Mouse (Mus musculus) urinary bladder, postnatal 14 days (tissue): ENCODE data around the gene Tle2.

ENCODE experiments used
- DNase-seq: peaks from one replicate; pipeline ENCODE4 v3.0.0; 2021; ENCODE audit warnings: low spot score

Tle2 gene

DNA sequence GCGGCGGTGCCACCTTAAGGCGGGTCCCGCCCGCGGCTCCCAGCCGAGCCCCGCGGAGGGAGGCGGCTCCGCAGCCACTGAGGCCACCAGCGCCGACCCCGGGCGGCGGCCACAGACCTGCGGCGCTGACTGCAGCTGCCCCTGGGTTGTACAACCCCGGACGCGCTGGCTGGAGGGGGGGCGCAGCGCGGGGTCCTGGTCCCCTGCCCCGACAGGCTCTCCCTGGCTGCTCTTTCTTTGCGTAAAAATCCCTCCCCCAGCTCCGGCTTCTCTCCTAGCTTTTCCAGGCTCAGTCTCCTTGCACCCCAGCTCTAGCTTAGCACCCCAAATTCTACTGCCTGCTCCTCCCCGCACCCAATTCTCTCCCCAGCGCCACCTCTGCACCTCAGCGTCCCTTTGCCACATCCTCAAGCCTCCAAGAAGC, 859 bp downstream of the Tle2 start:
- peak; percentile 56 for DNase-seq

DNA sequence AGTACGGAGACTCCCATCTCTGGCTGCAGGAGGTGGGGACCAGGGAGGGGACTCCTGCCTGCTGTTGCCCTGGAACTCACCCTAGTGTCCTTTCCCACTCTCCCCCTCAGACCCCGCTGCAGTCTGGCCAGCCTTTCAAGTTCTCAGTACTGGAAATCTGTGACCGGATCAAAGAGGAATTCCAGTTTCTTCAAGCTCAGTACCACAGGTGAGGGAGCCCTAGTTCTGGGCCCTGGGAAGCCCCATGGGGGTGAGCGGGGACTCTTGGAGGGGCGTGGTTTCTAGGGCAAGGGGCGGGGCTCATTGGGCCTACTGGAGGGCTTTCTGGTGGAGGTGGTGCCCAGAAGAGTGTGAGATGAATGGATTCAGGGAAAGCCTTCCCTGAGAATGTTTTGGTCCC, 1.3 kb downstream of the Tle2 start:
- no peak for DNase-seq

- DNase-seq: no peak
Observed at GRCm38 (mm10) chr10:81579967-81580366, 5.6 kb downstream of the Tle2 start.

DNA sequence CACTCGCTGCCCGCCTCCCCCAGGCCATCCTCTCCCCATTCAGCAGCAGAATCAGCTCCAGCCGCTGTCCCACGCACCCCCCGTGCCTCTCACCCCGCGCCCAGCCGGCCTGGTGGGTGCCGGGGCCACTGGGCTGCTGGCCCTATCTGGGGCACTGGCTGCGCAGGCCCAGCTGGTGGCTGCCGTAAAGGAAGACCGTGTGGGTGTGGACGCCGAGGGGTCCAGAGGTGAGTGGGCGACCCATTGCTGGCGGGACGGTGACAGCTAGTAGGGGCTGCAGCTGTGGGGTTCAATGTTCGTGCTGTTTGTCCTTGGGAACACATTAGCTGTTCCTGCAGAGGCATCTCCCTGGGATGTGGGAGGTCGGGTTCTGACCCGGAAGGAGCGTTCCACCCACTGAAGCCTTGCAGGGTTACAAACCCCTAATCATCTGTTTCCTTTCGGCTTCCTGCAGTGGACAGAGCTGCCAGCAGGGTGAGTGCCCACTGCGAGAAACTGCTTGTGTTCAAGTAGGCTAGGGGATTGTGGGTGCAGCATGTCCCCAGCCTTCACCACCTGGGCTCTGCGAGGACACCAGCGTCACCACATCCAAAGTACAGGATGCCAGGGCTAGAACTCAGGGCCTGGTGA, 6.2 kb downstream of the Tle2 start:
- DNase-seq: no peak

GRCm38 (mm10) chr10:81583347-81583746, 9.0 kb downstream of the Tle2 start:
- no peak for DNase-seq

- DNase-seq: no peak
Observed at GRCm38 (mm10) chr10:81588739-81589138, 14.4 kb downstream of the Tle2 start.

DNA sequence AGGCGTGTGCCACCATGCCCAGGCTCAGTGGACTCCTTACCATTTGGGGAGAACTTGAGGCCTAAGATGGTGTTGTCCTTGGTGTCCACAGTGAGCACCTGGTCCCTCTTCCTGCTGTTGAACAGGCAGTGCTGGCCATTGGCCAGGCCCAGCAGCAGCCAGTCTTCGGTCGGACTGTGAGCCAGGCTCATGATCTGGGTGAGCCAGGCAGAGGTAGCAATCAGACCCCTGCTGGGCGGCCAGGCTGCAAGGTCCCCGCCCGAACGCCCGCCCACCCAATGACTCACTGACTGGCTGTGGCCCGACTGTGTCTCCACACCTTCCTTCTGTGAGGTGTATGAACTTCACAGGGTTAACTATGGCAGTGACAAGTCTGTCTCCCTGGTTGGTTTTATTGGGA, 17.5 kb downstream of the Tle2 start:
- no peak for DNase-seq

DNA sequence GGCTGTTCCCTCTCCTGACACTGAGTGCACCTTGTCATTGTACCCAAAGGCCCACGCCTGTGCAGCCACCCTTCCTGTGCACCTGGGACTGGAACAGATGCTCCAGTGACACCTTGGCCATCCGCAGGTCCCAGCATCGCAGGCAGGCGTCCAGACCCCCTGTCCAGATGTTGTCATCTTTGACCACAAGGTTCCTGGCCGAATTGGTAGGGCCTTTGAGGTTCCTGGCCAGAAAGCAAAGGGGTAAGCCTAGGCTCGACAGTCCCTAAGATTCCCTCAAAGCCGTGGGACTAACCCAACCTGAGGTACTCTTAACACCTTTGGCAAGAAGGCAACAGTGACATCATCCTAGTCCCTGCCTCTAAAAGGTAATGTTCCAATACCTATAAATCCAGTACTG, 18.3 kb downstream of the Tle2 start:
- DNase-seq: no peak

DNA sequence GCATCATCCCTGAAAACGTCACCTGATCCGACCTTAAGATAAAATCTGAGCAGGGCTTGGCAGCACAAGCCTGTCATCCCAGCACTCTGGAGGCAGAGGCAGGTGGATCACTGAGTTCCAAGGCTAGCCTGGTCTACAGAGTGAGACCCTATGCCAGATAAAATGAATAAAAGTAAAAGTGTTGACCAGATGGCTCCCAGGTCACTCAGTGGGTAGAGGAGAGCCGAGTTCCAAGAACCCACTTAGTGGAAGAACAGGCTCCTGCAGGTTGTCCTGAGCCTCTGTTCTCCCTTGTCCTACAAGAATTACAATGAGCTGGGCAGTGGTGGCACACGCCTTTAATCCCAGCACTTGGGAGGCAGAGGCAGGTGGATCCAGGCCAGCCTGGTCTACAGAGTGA, 18.9 kb downstream of the Tle2 start:
- DNase-seq: no peak

DNA sequence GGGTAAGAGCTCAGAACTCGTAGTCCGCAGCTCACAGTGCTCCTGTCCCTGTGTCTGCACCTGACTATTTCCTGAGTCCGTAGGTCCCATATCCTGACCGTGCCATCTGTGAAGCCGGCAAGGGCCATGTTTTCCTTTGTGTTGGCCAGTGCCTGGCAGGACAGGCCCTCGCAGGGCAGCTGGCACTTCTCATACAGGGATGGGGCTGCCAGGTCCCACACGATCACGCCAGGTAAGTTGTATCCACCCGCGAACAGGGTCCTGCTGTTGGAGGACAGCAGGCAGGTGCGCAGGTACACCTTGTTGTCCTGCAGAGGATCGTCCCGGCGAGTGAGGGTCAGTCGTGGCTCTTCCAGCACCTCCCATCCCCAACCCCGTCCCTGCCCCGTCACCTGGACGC, 19.6 kb downstream of the Tle2 start:
- DNase-seq: no peak

DNA sequence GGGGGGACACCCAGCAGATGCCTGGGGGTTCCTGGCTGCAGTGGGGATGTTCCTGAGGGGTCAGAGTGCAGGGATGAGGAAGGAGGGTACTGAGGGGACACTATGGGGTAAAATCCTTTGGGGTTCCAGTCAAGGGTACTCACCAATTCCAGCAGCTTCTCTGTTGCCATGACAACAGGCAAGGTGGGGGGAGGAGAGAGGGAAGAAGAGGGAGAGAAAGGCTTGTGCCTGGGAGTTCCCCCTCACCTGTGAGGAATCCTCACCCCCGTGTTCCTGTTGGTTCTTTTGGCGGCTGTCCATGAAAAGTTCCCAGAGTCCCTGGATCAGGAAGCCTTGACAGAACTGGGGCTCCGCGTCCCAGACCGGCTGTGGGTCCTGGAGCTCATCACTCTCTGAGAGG, 21.2 kb downstream of the Tle2 start:
- no peak for DNase-seq

GRCm38 (mm10) chr10:81596611-81597010, 22.2 kb downstream of the Tle2 start:
- peak; percentile 37 for DNase-seq

DNA sequence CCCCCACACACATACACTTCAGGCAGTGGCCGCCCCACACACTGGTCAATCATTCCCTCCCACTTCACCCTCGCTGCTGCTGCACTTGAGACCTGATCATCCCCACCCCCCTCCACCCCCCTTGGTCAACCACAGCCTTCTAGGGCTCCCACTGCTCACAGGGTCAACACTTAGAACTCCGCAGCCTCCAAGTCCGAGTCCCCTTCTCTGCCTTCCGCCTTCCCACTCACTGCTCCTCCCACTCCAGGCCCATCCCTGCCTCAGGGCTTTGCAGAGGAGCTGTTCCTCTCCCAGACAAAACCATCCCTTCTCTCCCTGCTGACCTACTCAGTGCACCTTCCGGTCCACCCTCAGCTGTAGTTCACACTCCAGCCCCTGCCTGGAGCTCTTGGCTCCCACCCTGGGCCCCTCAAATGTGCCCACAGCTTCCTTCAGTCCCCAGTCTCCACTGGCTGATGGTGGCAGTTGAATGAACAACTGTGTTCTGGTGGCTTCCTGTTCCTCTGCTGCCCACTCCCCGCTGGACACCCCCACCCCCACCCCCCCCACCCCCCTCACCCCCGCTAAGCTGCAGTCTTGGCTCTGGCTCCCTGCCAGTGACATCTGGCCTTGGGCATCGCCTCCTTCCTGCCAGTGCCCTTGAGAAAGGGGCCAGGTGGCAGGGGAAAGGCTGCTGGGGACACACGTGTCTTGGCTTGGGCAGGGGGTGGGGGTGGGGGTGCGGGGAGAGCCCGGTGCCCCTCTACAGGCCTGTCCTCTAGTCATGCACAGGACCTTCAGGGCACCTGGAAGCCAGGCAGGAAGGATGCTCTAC, 23.0 kb downstream of the Tle2 start:
- DNase-seq: peak; percentile 42

DNA sequence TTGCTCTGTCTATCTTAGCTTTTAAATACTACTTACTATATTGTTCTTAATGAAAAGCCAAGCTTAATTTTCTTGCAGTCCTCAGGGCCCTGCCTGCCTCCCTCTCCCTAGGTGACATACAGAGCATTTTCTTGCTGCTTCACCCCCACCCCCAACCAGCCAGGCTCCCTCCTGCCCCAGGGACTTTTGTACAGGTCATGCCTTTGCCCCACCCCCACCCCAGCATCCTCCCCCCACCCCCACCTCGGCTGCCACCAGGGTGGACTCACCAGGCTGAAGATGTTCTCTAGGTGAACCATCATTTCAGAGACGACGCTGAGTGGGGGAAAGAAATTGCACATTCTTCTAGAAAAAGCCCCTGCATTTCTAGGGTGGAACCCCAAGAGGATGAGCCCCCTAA, 24.0 kb downstream of the Tle2 start:
- DNase-seq: no peak

DNA sequence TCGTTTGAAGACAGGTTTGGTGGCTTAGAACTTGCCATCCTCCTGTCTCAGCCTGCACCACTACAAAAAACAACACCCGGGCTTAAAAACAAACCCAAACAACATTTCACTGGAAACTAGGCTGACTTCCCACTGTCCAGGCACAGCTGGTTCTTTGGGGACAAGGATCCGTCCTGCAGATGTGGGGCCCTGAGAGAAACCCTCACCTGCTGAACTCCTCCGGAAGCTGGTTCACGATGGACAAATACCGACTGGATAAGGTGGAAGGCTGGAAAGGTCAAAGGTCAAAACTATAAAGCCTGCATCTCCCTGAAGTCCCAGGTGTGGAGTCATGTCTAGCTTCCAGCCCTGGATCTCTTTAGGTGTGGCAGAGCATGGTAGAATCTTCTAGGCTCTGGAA, 24.5 kb downstream of the Tle2 start:
- no peak for DNase-seq

- no peak for DNase-seq
Observed at GRCm38 (mm10) chr10:81599630-81600029, 25.3 kb downstream of the Tle2 start.

DNA sequence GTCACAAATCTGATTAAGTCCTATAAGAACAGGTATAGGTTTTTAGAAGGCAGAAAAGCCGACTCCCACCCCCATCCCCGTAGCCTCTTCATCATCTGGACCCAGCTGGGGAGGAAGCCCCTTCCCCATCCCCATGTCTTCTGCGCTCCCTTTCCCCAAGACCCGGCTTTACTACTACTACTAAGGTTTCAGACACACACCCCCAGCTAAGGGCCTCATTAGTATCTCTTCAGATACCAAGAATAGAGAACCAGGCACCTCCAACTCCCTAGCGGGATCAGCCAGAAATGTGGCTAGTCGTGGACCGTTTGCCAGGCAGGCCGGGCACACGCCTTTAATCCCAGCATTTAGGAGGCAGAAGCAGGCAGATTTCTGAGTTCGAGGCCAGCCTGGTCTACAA, 25.7 kb downstream of the Tle2 start:
- no peak for DNase-seq

GRCm38 (mm10) chr10:81600738-81601203, 26.4 kb downstream of the Tle2 start, which contains the start of gene Tle6:
Gene Tle6 (minus strand): TSS chr10:81601073.
- DNase-seq: peak; percentile 97

DNA sequence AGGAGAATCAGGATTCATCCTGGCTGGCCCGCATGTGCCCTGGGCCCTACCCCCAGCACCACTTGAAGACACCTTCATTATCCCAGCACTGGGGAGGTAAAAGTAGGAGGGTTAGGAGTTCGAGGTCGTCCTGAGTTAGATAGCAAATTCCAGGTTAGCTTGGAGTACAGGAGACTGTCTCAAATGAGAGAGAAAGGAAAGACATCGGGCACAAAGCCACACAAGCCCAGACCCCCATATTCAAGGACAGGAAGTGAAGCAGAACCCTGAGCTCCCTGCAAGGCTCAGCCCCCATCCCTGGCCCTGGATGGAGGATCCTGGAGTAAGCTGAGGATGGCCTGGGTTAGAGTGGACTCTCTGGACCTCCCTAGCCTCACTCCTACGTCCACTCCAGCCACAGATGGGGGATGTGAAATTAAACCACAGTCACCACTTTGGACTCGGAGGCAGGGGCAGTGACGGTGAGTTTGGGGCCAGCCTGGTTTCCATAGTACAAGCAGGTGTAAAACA, 27.1 kb downstream of the Tle2 start:
- DNase-seq: no peak

DNA sequence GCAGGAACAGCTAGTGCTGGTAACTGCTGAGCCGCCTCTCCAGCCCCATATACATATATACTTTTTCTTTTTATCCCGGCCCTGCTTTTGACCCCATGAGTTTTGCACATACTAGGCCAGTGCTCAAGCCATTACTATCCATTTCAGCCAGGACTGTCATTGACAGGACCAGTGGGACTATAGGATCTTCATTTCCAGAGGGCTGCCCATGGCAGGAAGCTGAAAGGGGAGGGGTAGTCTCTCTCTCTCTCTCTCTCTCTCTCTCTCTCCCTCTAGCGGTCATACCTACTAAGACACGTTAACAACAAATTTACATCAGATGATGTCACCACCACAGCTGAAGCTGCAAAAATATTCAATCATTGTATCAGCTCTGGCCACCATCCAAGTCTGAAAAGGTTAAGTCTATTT, 28.4 kb downstream of the Tle2 start:
- no peak for DNase-seq

DNA sequence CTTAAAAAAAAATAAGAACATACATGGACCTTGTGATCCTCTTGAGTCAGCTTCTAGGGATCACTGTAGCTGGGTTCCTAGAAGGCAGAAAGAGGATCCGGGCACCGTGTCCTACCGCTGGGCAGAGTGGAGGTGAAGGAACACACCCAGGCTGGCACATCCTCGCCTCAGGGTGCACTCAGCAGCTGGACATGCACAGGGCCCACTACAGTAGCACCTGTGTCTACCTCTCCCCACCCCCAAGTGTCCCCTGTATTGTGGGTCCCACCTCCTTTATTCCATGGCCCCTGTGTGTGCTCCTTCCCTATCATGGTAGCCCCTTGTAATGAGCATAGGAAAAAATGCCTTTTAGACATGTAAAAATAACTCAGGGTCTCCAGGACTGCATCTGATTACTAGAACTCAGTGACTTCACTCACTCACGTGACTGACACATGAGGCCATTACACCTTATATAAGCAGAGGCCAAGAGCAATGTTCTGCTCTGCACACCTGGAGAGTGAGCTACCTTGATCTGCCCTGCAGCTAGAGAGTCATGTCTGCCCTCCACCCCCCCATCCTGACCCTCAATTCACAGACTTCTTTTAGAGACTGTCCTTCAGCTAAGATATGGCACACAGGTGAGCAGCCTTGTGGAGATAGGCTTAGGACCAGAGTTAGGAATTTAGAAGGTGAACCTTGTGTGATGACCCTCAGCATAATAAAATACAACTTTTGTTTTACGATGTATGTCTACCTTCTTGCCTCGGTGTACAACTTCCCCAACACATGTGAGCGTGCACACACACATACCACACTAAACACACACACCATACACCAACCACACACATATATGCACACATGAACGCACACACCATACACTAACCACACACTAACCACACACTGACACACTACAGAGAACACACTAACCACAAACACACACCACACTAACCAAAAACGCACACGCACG, 29.9 kb downstream of the Tle2 start:
- DNase-seq: no peak

GRCm38 (mm10) chr10:81604968-81605665, 30.8 kb downstream of the Tle2 start:
- peak; percentile 91 for DNase-seq
